Mouse (Mus musculus) cerebellum, postnatal 36 days (tissue): ENCODE data around the gene Nudt4.

Source experiments
- DNase-seq, 2 experiments: peaks; one replicate each; pipeline ENCODE4 v3.0.0; 2021 to 2022; ENCODE audit warnings: mixed read lengths in 2 of 2

Gene Nudt4

GRCm38 (mm10) chr10:95563851-95564845 is at the start of gene Nudt4:
Gene Nudt4 (minus strand): TSS chr10:95564146.
- peak; percentile 81 to 89 for DNase-seq

- DNase-seq, result no peak
Measured at GRCm38 (mm10) chr10:95611331-95611721, 47.4 kb upstream of the Nudt4 start.

GRCm38 (mm10) chr10:95610666-95611330 is 46.9 kb upstream of the Nudt4 start:
- DNase-seq, result no peak

- DNase-seq, result no peak
Measured at GRCm38 (mm10) chr10:95604979-95605613, 41.1 kb upstream of the Nudt4 start.

- no peak for DNase-seq
Measured at GRCm38 (mm10) chr10:95600527-95600926, 36.6 kb upstream of the Nudt4 start.

- DNase-seq, result no peak
Measured at GRCm38 (mm10) chr10:95599740-95600139, 35.8 kb upstream of the Nudt4 start.

- no peak for DNase-seq
Measured at GRCm38 (mm10) chr10:95598056-95598587, 34.2 kb upstream of the Nudt4 start.

- DNase-seq, result no peak
Measured at GRCm38 (mm10) chr10:95595852-95596639, 32.1 kb upstream of the Nudt4 start.

GRCm38 (mm10) chr10:95594414-95594813 is 30.5 kb upstream of the Nudt4 start:
- no peak for DNase-seq

- DNase-seq, result no peak
Measured at GRCm38 (mm10) chr10:95591257-95591656, 27.3 kb upstream of the Nudt4 start.

GRCm38 (mm10) chr10:95590196-95590595 is 26.2 kb upstream of the Nudt4 start:
- DNase-seq, result no peak

GRCm38 (mm10) chr10:95589196-95589595 is 25.2 kb upstream of the Nudt4 start:
- DNase-seq, result no peak

GRCm38 (mm10) chr10:95587509-95588220 is 23.7 kb upstream of the Nudt4 start:
- DNase-seq, result no peak

- no peak for DNase-seq
Measured at GRCm38 (mm10) chr10:95585554-95585953, 21.6 kb upstream of the Nudt4 start.

- no peak for DNase-seq
Measured at GRCm38 (mm10) chr10:95577567-95577950, 13.6 kb upstream of the Nudt4 start.

- no peak for DNase-seq
Measured at GRCm38 (mm10) chr10:95576876-95577566, 13.1 kb upstream of the Nudt4 start.

GRCm38 (mm10) chr10:95575839-95576380 is 12.0 kb upstream of the Nudt4 start:
- no peak for DNase-seq

- DNase-seq, result no peak
Measured at GRCm38 (mm10) chr10:95574994-95575393, 11.0 kb upstream of the Nudt4 start.

GRCm38 (mm10) chr10:95569441-95569840 is 5.5 kb upstream of the Nudt4 start:
- DNase-seq, result no peak

GRCm38 (mm10) chr10:95568016-95568415 is 4.1 kb upstream of the Nudt4 start:
- DNase-seq, result no peak

- DNase-seq, result no peak
Measured at GRCm38 (mm10) chr10:95567550-95567949, 3.6 kb upstream of the Nudt4 start.
